Mouse (Mus musculus) lung, adult 18-20 months (tissue): ENCODE data around the gene Wdr1.
A peak's percentile ranks its signal among the peaks of the same experiment; 100 is the strongest.
"Not testable (repeated sequence)": the region's sequence is repeated elsewhere in the genome, so short reads cannot be mapped to it uniquely, and the experiment has no call there.

Experiments
- DNase-seq, 2 experiments: peaks; one replicate each; pipeline ENCODE4 v3.0.0; 2022; ENCODE audit warnings: mixed read lengths in 2 of 2

Gene Wdr1

GRCm38 (mm10) chr5:38493890-38494289, 69.1 kb downstream of the Wdr1 start:
- DNase-seq: peak in 1 of 2 experiments; percentile 13

- DNase-seq: no peak
Observed at GRCm38 (mm10) chr5:38491763-38492162, 71.3 kb downstream of the Wdr1 start.

GRCm38 (mm10) chr5:38489739-38490138, 73.3 kb downstream of the Wdr1 start:
- DNase-seq: no peak

GRCm38 (mm10) chr5:38488673-38489615, 74.1 kb downstream of the Wdr1 start:
- no peak for DNase-seq

- DNase-seq: no peak
Observed at GRCm38 (mm10) chr5:38488026-38488425, 75.0 kb downstream of the Wdr1 start.

- DNase-seq: no peak
Observed at GRCm38 (mm10) chr5:38487247-38487646, 75.8 kb downstream of the Wdr1 start.

GRCm38 (mm10) chr5:38485946-38486345, 77.1 kb downstream of the Wdr1 start:
- no peak for DNase-seq

- no peak for DNase-seq
Observed at GRCm38 (mm10) chr5:38483518-38484110, 79.4 kb downstream of the Wdr1 start.

GRCm38 (mm10) chr5:38480822-38481707, 82.0 kb downstream of the Wdr1 start:
- no peak for DNase-seq

GRCm38 (mm10) chr5:38479908-38480725, 82.9 kb downstream of the Wdr1 start:
- peak; percentile 57 to 65 for DNase-seq

- not testable (repeated sequence) for DNase-seq
Observed at GRCm38 (mm10) chr5:38479545-38479907, 83.5 kb downstream of the Wdr1 start.

- peak; percentile 26 to 54 for DNase-seq
Observed at GRCm38 (mm10) chr5:38479027-38479426, 84.0 kb downstream of the Wdr1 start.

GRCm38 (mm10) chr5:38477731-38478445, 85.1 kb downstream of the Wdr1 start:
- peak in 1 of 2 experiments; percentile 1 for DNase-seq

GRCm38 (mm10) chr5:38476861-38477565, 86.0 kb downstream of the Wdr1 start:
- peak; percentile 14 to 15 for DNase-seq
